Mouse (Mus musculus) testis, postnatal 14 days (tissue): ENCODE measurements around the gene Apbb1ip.

Source experiments
- DNase-seq: peaks from one replicate; pipeline ENCODE4 v3.0.0; 2021; ENCODE audit warnings: low spot score

Apbb1ip gene

DNA sequence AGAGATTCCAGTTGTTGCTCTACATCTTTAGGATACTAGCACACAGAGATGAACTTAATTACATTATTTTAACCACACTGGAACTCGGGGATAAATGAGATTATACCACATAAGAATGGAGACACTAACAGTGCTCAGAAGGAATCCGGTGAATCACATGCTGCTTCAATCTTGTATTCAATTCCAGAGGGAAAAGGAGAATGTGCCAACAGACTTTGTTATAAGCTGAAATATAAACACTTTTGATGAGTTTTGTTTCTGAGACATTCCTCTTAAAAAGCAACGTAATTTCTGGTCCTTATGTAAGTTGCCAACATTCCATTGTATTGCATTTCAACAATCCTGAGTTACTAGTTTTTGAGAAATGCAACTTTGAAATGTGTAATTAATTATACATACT is 1.8 kb downstream of the Apbb1ip start:
- no peak for DNase-seq

DNA sequence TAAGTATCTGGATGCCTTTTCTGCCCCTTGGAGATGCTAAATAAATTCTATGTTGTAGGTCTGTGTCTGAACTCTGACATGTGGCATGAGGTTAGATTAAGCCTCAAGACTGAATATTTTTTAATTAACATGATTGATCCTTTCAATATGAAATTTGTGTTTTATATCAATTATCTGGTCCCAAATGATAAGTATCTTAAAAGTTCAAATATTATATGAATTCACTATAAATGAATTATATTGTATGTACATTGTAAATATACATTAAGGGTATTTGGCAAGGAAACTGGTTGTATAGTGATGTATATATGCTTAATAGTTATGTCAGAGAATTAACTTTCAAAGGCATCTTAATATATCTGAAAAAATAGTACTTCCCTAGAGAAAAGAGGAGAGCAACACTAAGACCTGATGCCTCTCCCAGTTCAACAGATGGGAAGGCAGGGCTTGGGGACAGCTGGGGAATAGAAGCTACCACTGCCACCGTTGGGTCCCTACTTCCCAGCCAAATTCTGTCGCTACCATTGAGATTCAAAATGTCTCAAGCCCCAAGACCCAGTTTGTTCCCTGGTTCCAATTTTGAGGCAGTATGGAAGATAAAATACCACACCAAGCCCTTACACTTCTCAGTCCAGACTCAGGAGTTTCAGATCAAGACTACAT is 2.8 kb downstream of the Apbb1ip start:
- DNase-seq: no peak

DNA sequence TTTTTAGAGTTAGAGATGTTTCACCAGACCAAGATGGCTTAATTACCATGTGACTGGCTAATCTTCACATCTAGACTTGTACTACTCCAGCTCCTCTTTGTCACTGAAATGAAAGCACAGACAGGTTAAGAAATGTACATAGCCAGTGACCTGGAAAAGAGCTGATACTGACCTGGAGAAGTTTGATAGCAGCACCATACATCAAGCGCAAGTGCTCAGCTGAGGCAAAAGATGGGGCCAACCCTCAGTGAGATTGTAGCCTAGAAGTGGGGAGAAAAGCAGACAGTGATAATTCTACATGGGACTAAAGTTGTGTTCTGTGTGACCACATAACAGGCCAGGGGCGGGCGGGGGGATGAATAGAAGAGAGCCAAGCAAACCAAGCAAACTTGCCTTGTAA is 3.9 kb downstream of the Apbb1ip start:
- DNase-seq: no peak

DNA sequence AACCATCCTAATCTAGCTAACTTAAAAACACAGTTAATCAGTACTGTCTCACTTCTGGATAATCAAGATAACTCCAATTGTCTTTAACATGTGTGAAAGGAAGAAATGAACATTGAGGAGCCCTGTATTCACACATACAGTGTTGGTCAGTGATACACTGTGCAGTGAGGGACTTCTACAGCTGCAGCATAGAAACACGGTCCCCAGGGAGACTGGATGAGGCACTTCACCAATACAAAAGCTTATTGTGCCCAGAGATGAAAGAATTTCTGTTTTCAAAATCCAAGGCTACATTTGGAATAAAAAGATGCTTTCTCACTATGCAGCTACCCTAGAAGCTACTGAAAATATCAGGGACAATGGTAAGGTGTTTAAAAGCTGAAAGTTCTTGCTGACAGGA is 7.0 kb downstream of the Apbb1ip start:
- DNase-seq: no peak

DNA sequence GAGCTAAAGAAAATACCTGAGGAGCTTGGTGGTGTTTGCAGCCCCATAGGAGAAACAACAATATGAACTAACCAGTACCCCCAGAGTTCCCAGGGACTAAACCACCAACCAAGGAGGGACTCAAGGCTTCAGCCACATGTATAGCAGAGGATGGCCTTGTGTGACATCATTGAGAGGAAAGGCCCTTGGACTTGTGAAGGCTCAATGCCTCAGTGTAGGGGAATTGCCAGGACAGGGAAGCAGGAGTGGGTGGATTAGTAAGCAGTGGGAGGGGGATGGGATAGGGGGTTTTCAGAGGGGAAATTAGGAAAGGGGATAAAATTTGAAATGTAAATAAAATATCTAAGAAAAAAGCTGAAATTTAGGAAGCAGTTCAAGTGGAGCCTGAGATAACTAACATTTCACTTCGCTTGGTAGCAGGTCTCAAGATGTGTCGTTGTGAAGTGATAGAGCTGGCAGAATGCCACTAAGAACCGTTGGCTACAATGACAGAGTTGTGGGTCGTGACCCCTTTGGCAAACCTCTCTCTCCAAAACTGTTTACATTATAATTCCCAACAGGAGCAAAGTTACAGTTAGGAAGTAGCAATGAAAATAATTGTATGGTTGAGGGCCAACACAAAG is 7.6 kb downstream of the Apbb1ip start:
- no peak for DNase-seq

DNA sequence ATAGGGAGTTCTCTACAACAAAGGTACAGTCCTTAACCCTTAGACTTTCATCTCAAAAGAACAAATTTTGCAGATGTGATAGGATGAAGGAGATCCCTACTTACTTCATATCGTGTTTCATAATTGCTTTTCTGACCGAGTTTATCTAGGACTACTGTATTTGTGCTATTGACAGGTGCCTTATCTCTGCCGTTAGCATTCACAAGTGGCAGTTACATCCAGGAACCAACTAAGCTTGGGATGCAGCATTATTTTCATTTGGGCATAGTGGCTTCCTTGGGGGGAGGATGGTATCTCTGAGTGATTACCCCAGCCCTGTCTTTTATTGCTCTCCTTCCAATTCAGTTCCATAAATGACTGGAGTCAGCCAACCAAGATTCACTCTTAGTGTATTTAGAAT is 8.2 kb downstream of the Apbb1ip start:
- no peak for DNase-seq

DNA sequence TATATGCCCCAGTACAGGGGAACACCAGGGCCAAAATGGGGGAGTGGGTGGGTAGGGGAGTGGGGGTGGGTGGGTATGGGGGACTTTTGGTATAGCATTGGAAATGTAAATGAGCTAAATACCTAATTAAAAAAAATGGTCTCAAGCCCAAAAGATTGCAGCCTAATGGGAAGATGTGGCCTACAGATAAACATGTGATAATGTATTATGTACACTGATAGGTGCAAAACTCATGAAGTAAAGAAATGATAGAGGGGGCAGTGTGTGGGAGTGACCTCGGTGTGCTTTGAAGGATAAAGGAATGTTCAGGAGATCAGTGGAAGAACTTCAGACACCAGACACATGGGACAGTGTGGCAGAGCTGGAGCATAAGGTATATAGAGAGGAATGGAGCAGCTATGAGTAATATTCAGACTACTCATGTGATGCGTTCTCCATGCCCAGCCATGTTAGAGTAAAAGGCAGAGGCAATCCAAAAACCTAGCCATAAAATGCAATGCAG is 9.3 kb downstream of the Apbb1ip start:
- no peak for DNase-seq

DNA sequence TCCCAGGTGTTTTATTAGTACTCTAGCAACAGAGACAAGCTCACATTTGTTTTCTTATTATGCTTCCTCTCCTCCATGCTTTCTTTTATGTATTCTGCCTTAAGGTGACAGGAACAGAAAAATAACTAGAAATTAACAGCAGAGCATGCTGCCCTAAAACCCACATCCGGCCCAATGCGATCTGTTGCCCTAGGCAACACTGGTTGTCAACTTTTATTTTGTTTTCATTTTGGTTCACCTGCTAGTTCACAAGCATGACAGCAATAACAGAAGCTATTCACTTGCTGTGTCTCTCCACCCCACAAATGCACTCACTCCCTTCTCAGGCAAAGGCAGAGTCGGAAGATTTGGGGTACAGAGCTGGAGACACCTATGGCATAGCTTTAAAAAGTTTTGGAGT is 10.3 kb downstream of the Apbb1ip start:
- DNase-seq: no peak

DNA sequence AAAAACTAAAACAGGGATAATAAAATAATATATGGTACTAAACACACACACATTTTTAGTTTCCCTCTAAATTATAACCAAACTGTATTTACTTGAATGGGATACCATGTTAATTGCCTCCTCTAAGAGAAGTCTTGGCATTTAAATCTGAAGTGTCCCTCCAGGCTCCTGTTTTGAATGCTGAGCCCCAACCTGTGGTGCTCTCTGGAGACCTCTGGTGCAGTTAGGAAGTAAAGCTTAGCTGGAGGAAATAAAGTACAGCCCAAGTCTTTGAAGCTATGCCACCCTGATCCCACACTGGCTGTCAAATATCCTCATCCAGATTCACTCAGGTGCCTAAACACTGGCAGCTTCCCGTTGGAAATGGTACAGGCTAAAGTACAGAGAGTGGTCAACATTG is 10.9 kb downstream of the Apbb1ip start:
- DNase-seq: no peak

DNA sequence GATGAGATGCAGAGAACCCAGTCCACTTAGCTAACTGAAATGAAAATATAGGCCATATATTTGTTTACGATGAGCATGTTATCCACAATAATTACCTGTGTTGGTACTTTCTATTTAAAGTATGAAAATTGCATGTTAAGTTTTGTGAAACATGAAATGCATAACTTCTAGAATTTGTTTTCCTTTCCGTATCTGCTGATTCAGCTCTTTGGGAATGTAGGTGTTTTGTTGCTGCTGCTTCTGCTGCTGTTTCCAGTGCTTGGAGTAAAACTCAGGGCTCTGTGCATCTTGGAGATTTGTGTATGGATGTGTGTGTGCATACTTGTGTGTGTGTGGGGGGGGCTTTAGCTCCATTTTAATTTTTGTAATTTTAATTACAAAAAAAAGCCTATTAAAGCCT is 14.8 kb downstream of the Apbb1ip start:
- no peak for DNase-seq

DNA sequence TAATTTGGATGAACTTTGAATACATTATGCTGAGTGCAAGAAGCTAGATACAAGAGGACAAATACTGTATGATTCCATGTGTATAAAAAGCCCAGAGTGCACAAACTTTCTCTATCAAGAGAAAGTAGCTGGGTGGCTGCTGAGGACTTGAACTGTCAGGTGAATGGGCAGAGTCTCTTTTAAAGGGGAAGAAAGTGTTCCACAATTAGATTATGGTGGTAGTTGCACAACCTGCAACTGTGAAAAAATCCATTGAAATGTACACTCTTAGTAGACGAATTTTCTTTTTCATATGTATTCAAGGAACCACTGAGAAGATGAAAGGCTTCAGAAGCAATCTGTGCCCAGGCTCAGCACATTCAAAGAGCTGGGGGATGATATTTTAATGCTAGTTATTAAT is 15.7 kb downstream of the Apbb1ip start:
- DNase-seq: no peak

DNA sequence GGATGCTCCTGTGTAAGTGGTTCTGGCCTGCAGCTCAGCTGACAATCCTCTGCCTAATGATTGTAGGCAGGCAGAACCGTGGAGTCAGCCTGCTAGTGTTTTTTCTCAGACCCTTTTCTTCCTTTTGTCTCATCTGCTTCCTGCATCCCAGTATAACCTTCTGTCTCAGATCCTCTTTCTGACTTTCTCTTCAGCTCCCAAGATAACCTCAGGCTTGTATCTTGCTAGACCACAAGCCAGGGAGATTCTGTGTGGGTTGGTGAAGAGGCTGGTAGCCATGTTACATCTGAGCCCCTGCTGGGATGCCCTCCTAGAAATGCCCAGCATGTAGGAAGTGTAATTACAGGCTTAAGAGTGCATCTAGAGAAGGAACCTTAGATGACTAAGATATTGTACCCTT is 16.5 kb downstream of the Apbb1ip start:
- DNase-seq: no peak

DNA sequence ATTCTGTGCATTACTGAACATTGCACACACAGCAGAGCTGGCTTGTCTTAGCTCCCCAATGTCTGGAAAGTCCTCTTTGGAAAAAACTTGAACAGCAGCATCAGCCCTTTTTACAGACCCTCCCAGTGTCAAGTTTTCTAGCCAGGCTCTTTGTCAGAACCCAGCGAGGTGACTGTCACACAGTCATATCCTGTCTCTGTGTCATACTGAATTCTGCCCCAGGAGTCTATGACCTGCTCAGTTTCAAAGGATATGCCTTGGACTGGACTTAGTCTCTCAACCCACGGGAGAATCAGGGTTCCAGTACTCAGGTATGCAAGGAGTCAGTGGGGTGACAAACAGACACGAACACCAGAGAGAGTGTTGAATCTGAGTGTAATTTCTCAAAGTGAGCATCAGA is 21.2 kb downstream of the Apbb1ip start:
- no peak for DNase-seq

DNA sequence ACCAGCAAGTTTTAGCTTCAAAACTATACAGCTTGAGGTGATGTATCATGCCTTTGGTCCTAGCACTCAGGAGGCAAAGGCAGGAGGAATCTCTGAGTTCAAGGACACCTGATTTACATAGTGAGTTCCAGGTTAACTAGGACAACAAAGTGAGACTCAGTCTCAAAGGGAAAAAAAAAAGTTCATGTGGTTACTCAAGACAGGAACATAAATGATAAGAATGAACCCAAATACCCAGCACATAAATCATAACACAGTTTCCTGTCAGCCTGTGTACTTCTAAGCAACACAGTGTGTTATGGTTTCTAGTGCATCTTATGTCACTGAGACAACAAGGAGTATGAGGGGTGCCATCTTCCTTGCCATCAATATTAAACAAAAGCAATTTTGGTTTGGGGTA is 22.6 kb downstream of the Apbb1ip start:
- DNase-seq: no peak

DNA sequence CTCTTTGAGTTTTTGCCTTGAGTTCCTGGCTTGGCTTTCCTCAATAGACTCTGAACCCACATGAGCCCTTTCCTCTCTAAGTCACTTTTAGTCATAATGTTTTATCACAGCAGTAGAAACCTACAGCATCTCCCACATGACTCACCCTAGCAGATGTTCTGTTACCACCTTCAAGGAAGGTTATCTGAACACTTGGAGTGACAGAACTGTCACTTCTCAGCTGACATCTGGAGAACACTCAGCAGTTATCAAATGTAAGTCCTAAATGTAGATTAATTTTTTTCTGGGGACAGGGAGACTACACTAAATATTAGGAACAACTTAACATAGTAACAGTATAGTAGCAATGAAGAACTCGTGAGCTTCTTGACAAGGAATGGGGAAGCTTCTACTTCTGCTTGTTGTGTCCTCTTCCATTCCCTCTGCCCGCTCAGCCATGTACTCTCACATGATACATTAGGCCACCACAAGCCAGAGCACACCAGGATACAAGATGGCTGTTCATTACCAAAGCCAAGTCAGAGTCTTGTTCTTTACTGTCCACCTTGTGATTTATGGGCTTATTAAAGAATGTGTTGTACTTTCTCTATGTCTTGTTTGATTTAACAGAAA is 25.6 kb downstream of the Apbb1ip start:
- no peak for DNase-seq

DNA sequence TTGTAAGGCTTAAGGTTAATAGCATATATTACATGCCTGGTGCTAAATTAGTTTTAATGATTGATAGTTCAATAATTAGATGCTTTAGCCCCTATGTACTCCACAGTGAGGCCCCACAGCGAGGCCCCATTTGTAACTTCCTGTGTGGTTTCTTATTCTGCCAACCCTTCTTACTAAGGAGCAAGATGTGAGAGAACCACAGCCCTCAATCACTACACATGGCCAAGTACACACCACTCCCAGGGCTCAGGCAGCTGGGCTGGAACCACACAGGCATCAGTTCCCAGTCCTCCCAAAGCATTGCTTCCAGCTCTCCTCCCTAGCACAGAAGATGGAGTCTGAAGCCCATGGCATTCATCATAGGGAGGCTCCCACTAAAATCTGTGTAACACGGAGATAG is 31.7 kb downstream of the Apbb1ip start:
- no peak for DNase-seq

DNA sequence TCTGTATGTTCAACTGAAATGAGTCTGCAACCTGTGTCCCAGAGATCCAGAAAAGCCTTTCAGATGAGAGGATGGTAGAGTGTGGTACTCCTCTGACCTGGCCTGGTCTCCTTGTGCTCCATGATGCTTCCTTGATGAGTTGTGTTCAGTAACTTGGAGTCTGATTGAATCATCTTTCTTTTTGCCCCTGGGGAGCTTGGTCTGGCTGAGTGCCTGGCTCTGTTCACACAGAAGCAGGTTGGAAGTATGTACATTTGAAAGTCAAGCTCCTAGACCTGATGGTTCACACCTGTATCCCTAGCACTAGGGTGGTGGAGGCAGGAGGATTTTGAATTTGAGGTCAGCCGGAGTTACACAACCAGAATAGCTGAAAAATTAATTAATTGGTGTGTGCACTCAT is 32.7 kb downstream of the Apbb1ip start:
- DNase-seq: no peak

DNA sequence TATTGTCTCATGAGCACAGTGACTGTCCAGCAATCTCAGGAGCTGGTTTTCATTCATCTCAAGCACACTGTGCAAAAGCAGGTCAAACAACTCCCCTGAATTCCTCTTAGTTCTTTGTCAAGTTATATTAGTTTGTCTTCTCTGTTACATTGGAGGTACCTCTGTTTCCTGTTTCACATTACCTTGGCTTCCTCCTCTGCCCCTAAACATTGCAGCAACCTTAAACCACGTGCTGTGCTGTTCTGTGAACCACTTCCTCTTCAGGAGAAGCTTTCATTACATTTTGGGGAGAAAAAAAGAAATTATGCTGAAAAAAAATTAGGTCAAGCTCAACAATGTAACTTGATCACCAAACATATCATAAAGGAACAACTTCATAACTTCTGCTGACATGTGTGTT is 33.4 kb downstream of the Apbb1ip start:
- no peak for DNase-seq

DNA sequence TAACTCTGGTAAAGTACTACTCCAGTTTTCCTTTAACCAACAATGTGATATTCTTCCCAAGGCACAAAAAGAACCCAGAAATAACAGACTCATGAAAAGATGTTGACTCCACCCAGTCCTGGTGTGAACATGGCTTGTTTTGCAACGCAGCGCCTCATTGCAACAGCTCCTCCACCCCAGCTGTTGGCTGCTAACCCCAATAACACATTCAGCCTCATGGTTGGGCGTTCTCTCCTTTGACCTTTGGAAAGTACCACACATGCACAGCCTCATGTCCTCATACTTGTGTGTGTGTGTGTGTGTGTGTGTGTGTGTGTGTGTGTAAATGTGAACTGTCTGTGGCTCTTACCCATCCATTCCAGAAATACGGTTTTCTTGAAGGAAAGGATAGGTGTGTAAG is 37.0 kb downstream of the Apbb1ip start:
- DNase-seq: no peak

DNA sequence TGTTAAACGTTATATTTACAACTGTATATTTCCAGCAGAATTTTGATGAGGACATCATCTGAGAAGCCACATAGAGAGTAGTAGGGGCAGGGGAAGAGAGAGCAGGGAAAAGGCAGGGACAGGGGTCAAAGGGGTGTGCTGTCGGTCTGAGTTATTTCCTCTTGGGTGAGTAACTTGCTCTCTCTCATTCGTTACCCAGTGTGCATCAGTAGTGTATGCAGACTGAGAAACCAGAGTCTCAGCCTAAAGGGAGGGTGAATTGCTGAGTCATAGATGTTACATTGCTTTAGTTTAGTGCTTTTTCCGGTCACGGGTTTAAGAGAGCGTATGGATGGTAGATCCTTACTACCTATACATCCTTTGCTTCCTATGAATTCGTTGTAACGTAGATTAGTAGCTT is 37.6 kb downstream of the Apbb1ip start:
- DNase-seq: no peak

DNA sequence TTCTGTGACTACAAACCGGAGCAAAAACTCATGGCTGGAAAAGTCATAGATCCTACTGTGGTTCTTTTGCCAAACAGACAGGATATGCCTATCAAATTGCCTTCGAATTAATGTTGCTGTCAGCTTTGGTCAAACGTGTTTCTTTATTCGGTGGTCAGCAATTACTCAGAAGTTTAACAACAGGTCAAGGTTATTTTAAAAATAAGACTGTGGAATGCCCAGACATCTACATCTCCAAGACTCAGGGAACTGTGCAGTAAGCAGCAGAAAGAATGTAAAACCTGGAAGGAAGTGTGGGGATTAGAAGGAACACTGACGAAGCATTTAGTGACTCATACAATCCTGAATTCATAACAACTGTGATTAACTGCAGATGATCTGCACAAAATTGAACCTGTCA is 40.0 kb downstream of the Apbb1ip start:
- no peak for DNase-seq

DNA sequence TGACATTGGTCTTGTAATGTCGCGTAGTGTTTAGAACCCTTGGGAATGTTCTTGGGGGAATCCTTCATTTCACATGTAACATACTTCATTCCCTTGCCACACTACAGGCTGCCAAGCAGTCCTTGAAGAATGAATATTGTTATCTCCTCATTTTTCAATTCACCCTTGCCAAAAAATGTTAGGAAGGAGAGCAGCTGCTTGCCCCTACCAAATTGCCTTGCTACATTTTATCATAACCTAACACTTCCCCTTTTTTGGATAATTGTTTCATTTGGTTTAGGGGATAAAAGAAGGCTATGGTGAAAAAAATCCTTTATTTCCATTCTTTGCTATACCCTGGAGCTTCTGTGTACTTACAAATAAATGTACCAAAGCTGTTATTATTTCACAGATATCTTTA is 41.8 kb downstream of the Apbb1ip start:
- no peak for DNase-seq

DNA sequence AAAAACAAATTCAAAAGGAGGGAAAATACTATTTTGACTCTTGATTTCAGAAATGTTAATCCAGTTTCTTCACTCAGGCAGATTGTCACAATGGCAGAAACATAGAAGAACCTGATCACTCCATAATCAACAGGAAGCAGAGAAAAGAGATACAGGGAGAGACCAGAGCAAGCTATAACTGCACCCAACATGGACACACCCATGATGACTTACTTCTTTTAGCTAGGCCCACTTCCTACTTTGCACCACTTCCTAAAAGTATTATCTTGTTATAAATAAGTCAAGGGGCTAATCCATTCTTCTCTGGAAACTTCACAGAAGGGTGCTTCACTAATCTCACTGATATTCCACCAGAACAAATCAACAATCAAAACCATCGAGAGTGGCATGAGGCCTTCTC is 42.3 kb downstream of the Apbb1ip start:
- no peak for DNase-seq

DNA sequence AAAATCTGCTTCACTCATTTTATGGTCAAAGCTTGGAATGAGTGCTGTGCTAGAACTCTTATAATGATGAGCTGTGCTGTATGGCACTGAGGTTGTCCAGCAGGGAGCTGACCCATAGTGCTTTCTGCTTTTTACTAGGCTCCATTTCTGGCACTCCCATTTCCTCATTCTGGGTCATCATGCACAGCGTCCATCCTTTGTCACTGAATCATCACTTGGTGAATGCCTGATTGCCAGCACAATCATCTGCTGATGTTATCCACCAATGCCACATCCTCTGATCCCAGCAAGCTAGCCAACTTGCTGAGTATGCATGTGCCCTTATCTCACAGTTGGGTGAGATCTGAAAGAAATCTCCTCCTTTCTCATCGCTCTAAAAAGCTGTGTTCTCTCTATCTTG is 48.4 kb downstream of the Apbb1ip start:
- DNase-seq: no peak
